Mouse (Mus musculus): ENCODE measurements around the gene Rras2. TPM values are rescaled to one million over a fixed set of nuclear protein-coding genes. Genes with fewer than 3 reads are reported as not detected.

Gene Rras2
- total and polyA plus RNA-seq, 2 experiments from 2014 or later: 16.0 to 27.9 TPM

DNA sequence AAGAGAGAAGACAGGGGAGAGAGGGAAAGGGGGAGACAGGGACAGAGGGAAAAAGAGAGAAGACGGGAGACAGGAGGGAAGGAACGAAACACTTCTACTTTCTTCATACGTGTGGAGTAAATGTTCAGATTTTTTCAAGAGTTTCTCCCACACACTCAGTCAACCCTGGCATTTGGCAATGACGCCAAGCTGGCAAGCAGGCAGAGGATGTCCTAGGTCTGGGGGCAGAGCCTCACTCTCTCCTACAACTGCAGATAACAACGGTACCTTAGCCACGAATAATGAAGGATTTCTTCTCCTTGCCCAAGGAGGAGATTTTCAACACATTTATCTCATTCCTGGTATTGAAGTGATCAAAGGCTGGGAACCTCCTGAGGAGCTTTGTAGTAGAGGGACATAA is 30.2 kb downstream of the Rras2 start:
- Histone ChIP-seq H3K9me3 (ENCODE audit: low read length) (no peaks in the 10 kb centered on the region), H3K36me3 (ENCODE audit: insufficient read depth, low read length) (no peaks in the 10 kb centered on the region), H3K9ac (replicated peaks; ENCODE audit: low read length) (no peak overlapping the region), H3K4me1 (ENCODE audit: insufficient read depth, low read length) (no peaks in the 10 kb centered on the region), H3K27ac (no peak overlapping the region), H3K27me3 (ENCODE audit: insufficient read depth, low read length) (no peaks in the 10 kb centered on the region), H3K4me3 (ENCODE audit: low read length) (no peak overlapping the region), H3K4me2 (ENCODE audit: low read depth, low read length) (no peak overlapping the region)
- 52% methylated on average over 6 of the region's 6 CpGs for WGBS
- ATAC-seq (no peak), DNase-seq (ENCODE audit: low spot score) (no peak)
- TF ChIP-seq CTCF (IDR thresholded peaks at IDR 0.05; ENCODE audit: low read depth): no peak

- H3K4me3 ChIP-seq (ENCODE audit: low read length): no peak overlapping the region
- no peaks in the 10 kb centered on the region for H3K36me3 ChIP-seq (ENCODE audit: insufficient read depth, low read length)
- ATAC-seq (no peak), DNase-seq (ENCODE audit: low spot score) (no peak)
- TF ChIP-seq CTCF (IDR thresholded peaks at IDR 0.05; ENCODE audit: low read depth): no peak
- H3K9me3 ChIP-seq (ENCODE audit: low read length): no peaks in the 10 kb centered on the region
- H3K4me2 ChIP-seq (ENCODE audit: low read depth, low read length): no peak overlapping the region
- 78% methylated on average over 6 of the region's 6 CpGs for WGBS
- no peak overlapping the region for H3K27ac ChIP-seq
- H3K4me1 ChIP-seq (ENCODE audit: insufficient read depth, low read length): no peaks in the 10 kb centered on the region
- no peak overlapping the region for H3K9ac ChIP-seq (replicated peaks; ENCODE audit: low read length)
- H3K27me3 ChIP-seq (ENCODE audit: insufficient read depth, low read length): no peaks in the 10 kb centered on the region
Observed at GRCm38 (mm10) chr7:114086021-114086710, 31.4 kb downstream of the Rras2 start.

- no peak overlapping the region for H3K9ac ChIP-seq (replicated peaks; ENCODE audit: low read length)
- no peak for TF ChIP-seq CTCF (IDR thresholded peaks at IDR 0.05; ENCODE audit: low read depth)
- no peaks in the 10 kb centered on the region for H3K4me1 ChIP-seq (ENCODE audit: insufficient read depth, low read length)
- WGBS: 77% methylated on average over 3 of the region's 3 CpGs
- H3K27ac ChIP-seq: no peak overlapping the region
- no peak overlapping the region for H3K4me2 ChIP-seq (ENCODE audit: low read depth, low read length)
- no peak for ATAC-seq
- no peaks in the 10 kb centered on the region for H3K27me3 ChIP-seq (ENCODE audit: insufficient read depth, low read length)
- no peaks in the 10 kb centered on the region for H3K9me3 ChIP-seq (ENCODE audit: low read length)
- DNase-seq (ENCODE audit: low spot score): no peak
- no peaks in the 10 kb centered on the region for H3K36me3 ChIP-seq (ENCODE audit: insufficient read depth, low read length)
- no peak overlapping the region for H3K4me3 ChIP-seq (ENCODE audit: low read length)
Observed at GRCm38 (mm10) chr7:114083760-114084159, 33.8 kb downstream of the Rras2 start.

GRCm38 (mm10) chr7:114083088-114083487 is 34.5 kb downstream of the Rras2 start:
- H3K4me2 ChIP-seq (ENCODE audit: low read depth, low read length): no peak overlapping the region
- no peak for TF ChIP-seq CTCF (IDR thresholded peaks at IDR 0.05; ENCODE audit: low read depth)

DNA sequence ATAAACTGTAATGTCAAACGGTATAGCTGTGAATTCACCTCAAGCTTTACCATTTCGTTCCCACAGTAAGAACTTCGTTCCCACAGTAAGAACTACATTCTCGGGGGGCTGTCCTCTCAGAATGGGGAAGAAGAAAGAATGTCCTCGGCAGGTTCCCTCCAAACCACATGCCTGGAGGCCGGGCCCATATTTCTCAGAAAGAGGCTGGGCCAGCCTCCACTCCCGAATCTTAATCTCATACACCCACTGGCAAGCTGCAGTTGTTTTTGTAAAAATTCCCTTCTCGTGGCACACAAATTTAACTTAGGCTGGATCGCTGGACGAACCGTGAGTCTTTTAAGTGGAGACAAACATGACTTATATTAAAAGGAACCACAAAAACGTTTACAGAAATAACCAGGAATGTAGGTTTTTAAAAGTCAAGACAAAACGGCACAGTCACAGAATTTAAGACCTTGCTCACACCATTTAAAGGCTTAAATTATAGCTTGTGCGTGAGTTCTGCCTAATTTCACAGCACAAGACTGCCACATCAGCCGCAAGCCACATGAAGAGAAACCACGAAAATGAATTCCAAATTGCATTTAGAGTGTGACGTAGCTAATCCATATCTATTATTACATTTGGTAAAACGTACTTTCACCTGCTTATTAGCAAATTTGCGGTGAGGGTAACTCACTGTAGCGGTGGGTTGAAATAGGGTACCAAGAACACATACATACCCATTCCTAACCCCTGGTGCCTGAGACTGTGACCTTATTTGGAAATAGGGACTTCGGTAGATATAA is 35.8 kb downstream of the Rras2 start:
- Histone ChIP-seq H3K36me3 (ENCODE audit: insufficient read depth, low read length) (no peaks in the 10 kb centered on the region), H3K9ac (replicated peaks; ENCODE audit: low read length) (no peak overlapping the region), H3K27me3 (ENCODE audit: insufficient read depth, low read length) (no peaks in the 10 kb centered on the region), H3K4me3 (ENCODE audit: low read length) (no peak overlapping the region), H3K4me1 (ENCODE audit: insufficient read depth, low read length) (no peaks in the 10 kb centered on the region), H3K27ac (no peak overlapping the region), H3K9me3 (ENCODE audit: low read length) (no peaks in the 10 kb centered on the region), H3K4me2 (ENCODE audit: low read depth, low read length) (no peak overlapping the region)
- ATAC-seq: no peak
- WGBS: 82% methylated on average over 21 of the region's 21 CpGs
- TF ChIP-seq CTCF (IDR thresholded peaks at IDR 0.05; ENCODE audit: low read depth): no peak
- no peak for DNase-seq (ENCODE audit: low spot score)

More at GRCm38 (mm10) chr7:114083088-114083487, 34.5 kb downstream of the Rras2 start:
- Histone ChIP-seq H3K9ac (replicated peaks; ENCODE audit: low read length) (no peak overlapping the region), H3K9me3 (ENCODE audit: low read length) (no peaks in the 10 kb centered on the region), H3K27me3 (ENCODE audit: insufficient read depth, low read length) (no peaks in the 10 kb centered on the region), H3K4me3 (ENCODE audit: low read length) (no peak overlapping the region), H3K4me1 (ENCODE audit: insufficient read depth, low read length) (no peaks in the 10 kb centered on the region), H3K27ac (no peak overlapping the region), H3K36me3 (ENCODE audit: insufficient read depth, low read length) (no peaks in the 10 kb centered on the region)
- no peak for ATAC-seq
- WGBS: 85% methylated on average over 2 of the region's 2 CpGs
- no peak for DNase-seq (ENCODE audit: low spot score)

DNA sequence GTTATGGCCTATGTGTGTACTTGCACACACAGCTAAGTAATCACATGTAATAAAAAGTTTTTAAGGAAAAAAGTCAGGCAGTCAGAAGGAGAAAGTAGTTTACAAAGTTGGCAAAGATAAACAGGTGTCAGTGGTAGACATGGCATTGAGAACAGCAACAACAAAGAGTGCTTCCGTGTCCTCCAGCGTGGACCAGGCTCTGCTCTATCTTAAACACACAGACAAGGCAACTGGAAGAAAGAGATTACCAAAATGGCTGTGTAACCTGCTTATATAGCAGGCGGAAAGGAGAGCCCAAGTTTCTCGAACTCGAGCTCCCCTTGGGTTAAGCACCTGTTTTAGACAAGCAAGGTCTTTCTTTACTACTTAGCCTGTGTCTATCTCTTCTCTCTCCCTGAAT is 37.3 kb downstream of the Rras2 start:
- H3K9me3 ChIP-seq (ENCODE audit: low read length): no peaks in the 10 kb centered on the region
- ATAC-seq: no peak
- H3K36me3 ChIP-seq (ENCODE audit: insufficient read depth, low read length): no peaks in the 10 kb centered on the region
- no peaks in the 10 kb centered on the region for H3K4me1 ChIP-seq (ENCODE audit: insufficient read depth, low read length)
- H3K27ac ChIP-seq: no peak overlapping the region
- no peak for DNase-seq (ENCODE audit: low spot score)
- TF ChIP-seq CTCF (IDR thresholded peaks at IDR 0.05; ENCODE audit: low read depth): no peak
- no peaks in the 10 kb centered on the region for H3K27me3 ChIP-seq (ENCODE audit: insufficient read depth, low read length)
- no peak overlapping the region for H3K9ac ChIP-seq (replicated peaks; ENCODE audit: low read length)
- no peak overlapping the region for H3K4me3 ChIP-seq (ENCODE audit: low read length)
- H3K4me2 ChIP-seq (ENCODE audit: low read depth, low read length): no peak overlapping the region
- WGBS: 95% methylated on average over 5 of the region's 5 CpGs

GRCm38 (mm10) chr7:114079343-114079742 is 38.2 kb downstream of the Rras2 start:
- H3K4me2 ChIP-seq (ENCODE audit: low read depth, low read length): no peak overlapping the region
- no peak overlapping the region for H3K4me3 ChIP-seq (ENCODE audit: low read length)
- ATAC-seq: no peak
- WGBS: 92% methylated on average over 4 of the region's 4 CpGs
- H3K27me3 ChIP-seq (ENCODE audit: insufficient read depth, low read length): no peaks in the 10 kb centered on the region
- H3K36me3 ChIP-seq (ENCODE audit: insufficient read depth, low read length): no peaks in the 10 kb centered on the region
- DNase-seq (ENCODE audit: low spot score): no peak
- H3K27ac ChIP-seq: no peak overlapping the region
- no peaks in the 10 kb centered on the region for H3K4me1 ChIP-seq (ENCODE audit: insufficient read depth, low read length)
- no peak overlapping the region for H3K9ac ChIP-seq (replicated peaks; ENCODE audit: low read length)
- TF ChIP-seq CTCF (IDR thresholded peaks at IDR 0.05; ENCODE audit: low read depth): no peak
- no peaks in the 10 kb centered on the region for H3K9me3 ChIP-seq (ENCODE audit: low read length)
